Mouse (Mus musculus): ENCODE results near the gene Gm9747. TPM values are rescaled to one million over a fixed set of nuclear protein-coding genes. Genes with fewer than 3 reads are reported as not detected.
A peak's percentile ranks its signal among the peaks of the same experiment; 100 is the strongest.

Gm9747 gene
- polyA plus RNA-seq, 1 experiment: not detected

DNA sequence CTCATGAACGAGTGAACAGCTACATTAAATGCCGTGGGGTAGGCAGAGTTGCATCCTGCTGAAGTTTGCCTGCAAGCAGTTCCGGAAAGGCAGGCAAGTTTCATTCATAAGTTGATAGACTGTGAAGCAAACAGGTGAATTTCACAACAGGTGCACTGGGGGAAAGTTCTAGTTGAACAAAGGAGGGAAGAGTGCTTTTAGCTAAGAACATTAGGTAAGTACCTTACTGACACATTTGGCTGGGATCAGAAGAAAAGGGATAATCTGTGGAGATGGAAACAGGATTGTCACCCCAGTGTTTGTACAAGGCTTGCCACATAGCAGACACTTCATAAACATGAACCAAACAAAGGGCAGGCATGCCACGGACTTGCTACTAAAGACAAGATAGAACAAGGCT, 5.3 kb downstream of the Gm9747 start:
- Histone ChIP-seq H3K36me3 (ENCODE audit: control insufficient read depth, insufficient read depth, low read length) (no peaks in the 10 kb centered on the region), H3K27ac (ENCODE audit: insufficient read depth, low read depth, low read length) (no peak overlapping the region), H3K4me3 (ENCODE audit: insufficient read depth, low read depth, low read length) (no peak overlapping the region), H3K4me1 (ENCODE audit: control insufficient read depth, insufficient read depth, low read length) (peaks cover 9% of the 10 kb centered on the region; the same call in 1 of the 2 replicates), H3K27me3 (replicated peaks; ENCODE audit: control insufficient read depth, insufficient read depth, low read length) (no peaks in the 10 kb centered on the region)
- WGBS: 64% methylated on average over 4 of the region's 4 CpGs
- TF ChIP-seq CTCF (conservative IDR thresholded peaks at IDR 0.05; ENCODE audit: insufficient read depth, insufficient read length, low read depth, low read length): no peak
- no peak for TF ChIP-seq POLR2A (IDR thresholded peaks at IDR 0.05; ENCODE audit: low read depth, low read length)
- no peak for DNase-seq

DNA sequence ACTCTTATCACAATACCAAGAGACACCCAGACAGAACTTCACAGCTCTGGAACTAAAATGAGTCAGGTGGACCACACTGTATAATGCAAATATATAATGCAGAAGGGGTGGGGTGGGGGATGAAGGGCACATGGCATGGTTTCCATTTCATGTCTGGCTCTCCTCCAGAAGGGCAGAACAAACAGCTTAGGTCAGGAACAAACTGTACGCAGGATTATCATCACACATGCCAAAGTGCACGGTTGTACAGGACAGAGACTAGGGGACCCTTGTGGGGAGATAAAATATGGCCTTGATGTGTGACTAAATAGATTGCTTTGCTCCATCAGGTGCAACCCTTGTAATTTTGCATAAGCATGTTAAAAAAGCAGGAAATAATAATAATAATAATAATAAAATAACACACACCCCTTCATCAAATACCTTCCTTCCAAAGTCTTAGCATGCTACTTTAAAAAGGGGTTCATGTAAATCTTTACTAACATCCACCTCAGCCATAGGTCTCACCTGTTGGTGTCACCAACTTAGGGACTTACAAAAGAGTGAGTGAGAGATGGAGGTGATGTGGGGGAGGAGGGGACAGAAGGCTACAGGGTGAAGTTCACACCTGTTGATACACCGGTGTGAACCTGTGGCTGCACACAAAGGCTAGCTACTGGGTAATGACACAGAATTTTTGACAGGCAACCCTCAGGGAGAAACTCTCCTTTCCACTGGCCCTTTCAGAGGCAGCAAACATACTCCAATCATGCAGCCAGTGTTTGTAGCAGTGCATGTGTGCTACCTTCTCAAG, 6.7 kb downstream of the Gm9747 start:
- TF ChIP-seq CTCF (conservative IDR thresholded peaks at IDR 0.05; ENCODE audit: insufficient read depth, insufficient read length, low read depth, low read length): no peak
- TF ChIP-seq POLR2A (IDR thresholded peaks at IDR 0.05; ENCODE audit: low read depth, low read length): no peak
- Histone ChIP-seq H3K36me3 (ENCODE audit: control insufficient read depth, insufficient read depth, low read length) (no peaks in the 10 kb centered on the region), H3K27me3 (replicated peaks; ENCODE audit: control insufficient read depth, insufficient read depth, low read length) (no peaks in the 10 kb centered on the region), H3K4me3 (ENCODE audit: insufficient read depth, low read depth, low read length) (no peak overlapping the region), H3K4me1 (ENCODE audit: control insufficient read depth, insufficient read depth, low read length) (peaks cover 9% of the 10 kb centered on the region; the same call in 1 of the 2 replicates), H3K27ac (ENCODE audit: insufficient read depth, low read depth, low read length) (no peak overlapping the region)
- WGBS: 44% methylated on average over 3 of the region's 3 CpGs
- no peak for DNase-seq

GRCm38 (mm10) chr1:82243260-82243825, 10.4 kb downstream of the Gm9747 start:
- Histone ChIP-seq H3K27ac (ENCODE audit: insufficient read depth, low read depth, low read length) (no peak overlapping the region; the same call in 1 of the 2 replicates), H3K27me3 (replicated peaks; ENCODE audit: control insufficient read depth, insufficient read depth, low read length) (no peaks in the 10 kb centered on the region), H3K36me3 (ENCODE audit: control insufficient read depth, insufficient read depth, low read length) (no peaks in the 10 kb centered on the region), H3K4me1 (ENCODE audit: control insufficient read depth, insufficient read depth, low read length) (peaks cover 13% of the 10 kb centered on the region), H3K4me3 (ENCODE audit: insufficient read depth, low read depth, low read length) (no peak overlapping the region)
- 62% methylated on average over 6 of the region's 6 CpGs for WGBS
- TF ChIP-seq POLR2A (IDR thresholded peaks at IDR 0.05; ENCODE audit: low read depth, low read length): no peak
- TF ChIP-seq CTCF (conservative IDR thresholded peaks at IDR 0.05; ENCODE audit: insufficient read depth, insufficient read length, low read depth, low read length): no peak
- DNase-seq: peak; percentile 59

GRCm38 (mm10) chr1:82245002-82245401, 12.1 kb downstream of the Gm9747 start:
- TF ChIP-seq POLR2A (IDR thresholded peaks at IDR 0.05; ENCODE audit: low read depth, low read length): no peak
- Histone ChIP-seq H3K36me3 (ENCODE audit: control insufficient read depth, insufficient read depth, low read length) (no peaks in the 10 kb centered on the region), H3K4me3 (ENCODE audit: insufficient read depth, low read depth, low read length) (no peak overlapping the region), H3K27me3 (replicated peaks; ENCODE audit: control insufficient read depth, insufficient read depth, low read length) (no peaks in the 10 kb centered on the region), H3K27ac (ENCODE audit: insufficient read depth, low read depth, low read length) (no peak overlapping the region), H3K4me1 (ENCODE audit: control insufficient read depth, insufficient read depth, low read length) (peaks cover 7% of the 10 kb centered on the region)
- DNase-seq: no peak
- WGBS: 75% methylated on average over 5 of the region's 5 CpGs

DNA sequence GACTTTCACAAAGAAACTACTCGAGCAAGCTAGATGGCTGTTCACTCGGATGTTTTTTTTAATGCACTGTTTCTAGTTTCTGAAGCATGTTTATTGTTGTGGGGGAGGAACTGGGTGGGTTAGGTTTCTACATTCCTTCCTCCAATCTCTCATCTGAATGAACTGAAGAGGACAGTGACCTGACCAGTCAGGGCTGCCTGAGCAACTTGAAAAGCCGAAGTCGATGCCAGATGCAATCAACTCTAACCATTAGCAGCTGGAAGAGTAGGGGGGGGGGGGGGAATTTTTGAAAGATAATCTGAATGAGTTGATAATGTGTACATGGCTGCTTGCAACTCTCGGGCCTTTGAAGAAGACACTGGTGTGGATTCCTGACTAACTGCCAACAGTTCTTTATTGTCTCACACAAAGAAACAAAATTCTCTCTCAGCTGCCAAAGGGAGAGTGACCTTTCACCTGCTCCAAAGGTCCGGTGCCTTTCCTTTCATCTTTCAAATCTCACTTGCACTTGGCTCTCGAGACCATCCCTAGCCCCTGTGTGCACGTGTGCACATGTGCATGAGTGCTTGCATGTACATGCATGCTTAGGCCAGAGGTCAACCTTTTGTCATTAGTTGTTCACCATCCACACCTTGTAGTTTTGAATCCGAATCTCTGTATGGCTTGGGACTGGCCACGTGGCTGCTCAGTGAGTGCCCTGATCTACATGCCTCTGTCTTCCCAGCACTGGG, 14.5 kb downstream of the Gm9747 start:
- DNase-seq: peak; percentile 67
- no peak overlapping the region for H3K27ac ChIP-seq (ENCODE audit: insufficient read depth, low read depth, low read length)
- no peak overlapping the region for H3K4me3 ChIP-seq (ENCODE audit: insufficient read depth, low read depth, low read length)
- WGBS: 26% methylated on average over 10 of the region's 10 CpGs
- H3K4me1 ChIP-seq (ENCODE audit: control insufficient read depth, insufficient read depth, low read length): peaks cover 6% of the 10 kb centered on the region
- H3K27me3 ChIP-seq (replicated peaks; ENCODE audit: control insufficient read depth, insufficient read depth, low read length): no peaks in the 10 kb centered on the region
- TF ChIP-seq CTCF (conservative IDR thresholded peaks at IDR 0.05; ENCODE audit: insufficient read depth, insufficient read length, low read depth, low read length): no peak
- no peak for TF ChIP-seq POLR2A (IDR thresholded peaks at IDR 0.05; ENCODE audit: low read depth, low read length)
- H3K36me3 ChIP-seq (ENCODE audit: control insufficient read depth, insufficient read depth, low read length): no peaks in the 10 kb centered on the region

GRCm38 (mm10) chr1:82253789-82254445, 21.0 kb downstream of the Gm9747 start:
- H3K27me3 ChIP-seq (replicated peaks; ENCODE audit: control insufficient read depth, insufficient read depth, low read length): no peaks in the 10 kb centered on the region
- 81% methylated on average over 9 of the region's 9 CpGs for WGBS
- H3K27ac ChIP-seq (ENCODE audit: insufficient read depth, low read depth, low read length): no peak overlapping the region
- peaks cover 3% of the 10 kb centered on the region; the same call in 1 of the 2 replicates for H3K4me1 ChIP-seq (ENCODE audit: control insufficient read depth, insufficient read depth, low read length)
- no peak for DNase-seq
- no peak for TF ChIP-seq CTCF (conservative IDR thresholded peaks at IDR 0.05; ENCODE audit: insufficient read depth, insufficient read length, low read depth, low read length)
- TF ChIP-seq POLR2A (IDR thresholded peaks at IDR 0.05; ENCODE audit: low read depth, low read length): no peak
- H3K4me3 ChIP-seq (ENCODE audit: insufficient read depth, low read depth, low read length): no peak overlapping the region
- H3K36me3 ChIP-seq (ENCODE audit: control insufficient read depth, insufficient read depth, low read length): no peaks in the 10 kb centered on the region

Data from kidney, adult 2 months (tissue).